Mouse (Mus musculus) E14TG2a.4 (cell line): ENCODE measurements around the gene Duox1.

Experiments
- CTCF ChIP-seq: conservative IDR thresholded peaks from 2 replicates; pipeline ENCODE4 v1.5.1; 2014; ENCODE audit warnings: low read length
- NANOG ChIP-seq: IDR thresholded peaks from 2 replicates; pipeline ENCODE4 v1.6.1; 2014; ENCODE audit warnings: borderline replicate concordance, low read length, mixed read lengths

GRCm38 (mm10) chr2:122347257-122347656, 31.8 kb downstream of the Duox1 start:
- TF ChIP-seq CTCF, result no peak
- no peak for TF ChIP-seq NANOG
